Mouse (Mus musculus): ENCODE data around the gene Has1. TPM values are rescaled to one million over a fixed set of nuclear protein-coding genes. Genes with fewer than 3 reads are reported as not detected.

The Has1 gene
- total RNA-seq, 4 experiments from 2014 or later: 0.23 to 0.24 TPM; not detected in 2

DNA sequence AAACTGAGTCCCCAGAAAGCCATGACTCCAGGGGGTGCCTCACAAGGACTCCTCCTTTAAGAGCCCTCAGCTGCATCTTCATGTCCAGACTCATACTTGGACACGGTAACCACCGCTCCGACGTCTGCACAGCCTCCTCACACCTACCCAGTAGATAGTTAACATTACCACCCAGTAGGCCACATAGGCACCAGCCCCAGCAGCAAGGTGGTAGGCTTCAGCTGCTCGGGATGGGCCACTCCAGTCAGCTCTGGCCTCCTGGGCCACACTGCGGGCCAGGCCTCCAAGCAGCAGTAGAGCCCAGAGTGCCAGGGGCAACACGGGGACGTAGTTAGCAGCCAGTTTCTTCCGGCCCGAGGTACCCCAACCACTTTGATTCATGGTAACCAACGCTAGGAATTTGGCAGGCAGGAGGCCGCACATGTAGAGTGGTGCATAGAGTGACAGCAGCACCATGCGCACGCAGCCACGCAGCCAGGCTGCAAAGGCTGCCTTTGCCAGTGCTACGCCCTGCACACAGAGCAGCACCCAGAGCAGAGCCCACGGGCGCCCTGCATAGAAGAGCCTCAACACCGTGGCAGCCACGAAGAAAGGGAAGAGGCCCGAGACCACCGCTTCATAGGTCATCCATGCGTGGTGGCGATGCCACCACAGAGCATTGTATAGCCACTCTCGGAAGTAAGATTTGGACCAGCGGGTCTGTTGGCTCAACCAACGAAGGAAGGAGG, 11.3 kb downstream of the Has1 start:
- DNase-seq: no peak

DNA sequence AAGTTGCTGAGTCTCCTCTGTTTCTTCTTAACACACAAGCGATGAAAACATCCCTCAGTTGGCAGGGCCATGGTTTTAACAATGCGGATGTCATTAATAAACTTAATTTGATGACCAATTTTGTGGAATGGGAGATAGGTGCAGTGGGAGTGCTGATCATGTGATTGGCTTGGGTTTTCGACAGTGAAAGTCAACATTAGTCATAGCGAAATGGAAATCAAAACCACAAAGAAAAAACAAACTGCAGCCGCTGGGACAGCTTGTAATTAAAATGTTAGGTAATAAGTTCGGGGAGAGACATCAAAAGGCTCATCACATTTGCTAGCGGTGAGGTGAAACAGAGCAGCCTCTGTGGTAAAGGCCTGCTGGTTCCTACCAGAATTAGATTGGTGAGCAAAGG, 14.2 kb downstream of the Has1 start:
- DNase-seq: no peak

DNA sequence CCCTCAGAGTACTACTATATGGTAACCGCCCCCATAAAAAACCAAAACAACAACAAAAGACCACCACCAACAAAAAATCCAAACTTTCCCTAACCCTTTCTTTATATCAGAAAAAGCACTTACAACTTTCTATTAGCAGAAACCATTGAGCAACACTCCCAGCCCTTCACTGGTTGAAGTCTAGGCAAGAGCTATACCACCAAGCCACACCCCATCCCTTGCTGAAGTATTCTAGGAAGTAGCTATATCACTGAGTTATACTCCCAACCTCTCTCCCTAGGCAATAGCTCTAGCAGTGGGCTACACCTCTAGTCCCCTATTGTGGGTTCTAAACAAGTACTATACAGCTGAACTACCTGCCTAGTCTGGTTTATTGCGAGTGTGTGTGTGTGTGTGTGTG, 15.7 kb downstream of the Has1 start:
- no peak for DNase-seq

DNA sequence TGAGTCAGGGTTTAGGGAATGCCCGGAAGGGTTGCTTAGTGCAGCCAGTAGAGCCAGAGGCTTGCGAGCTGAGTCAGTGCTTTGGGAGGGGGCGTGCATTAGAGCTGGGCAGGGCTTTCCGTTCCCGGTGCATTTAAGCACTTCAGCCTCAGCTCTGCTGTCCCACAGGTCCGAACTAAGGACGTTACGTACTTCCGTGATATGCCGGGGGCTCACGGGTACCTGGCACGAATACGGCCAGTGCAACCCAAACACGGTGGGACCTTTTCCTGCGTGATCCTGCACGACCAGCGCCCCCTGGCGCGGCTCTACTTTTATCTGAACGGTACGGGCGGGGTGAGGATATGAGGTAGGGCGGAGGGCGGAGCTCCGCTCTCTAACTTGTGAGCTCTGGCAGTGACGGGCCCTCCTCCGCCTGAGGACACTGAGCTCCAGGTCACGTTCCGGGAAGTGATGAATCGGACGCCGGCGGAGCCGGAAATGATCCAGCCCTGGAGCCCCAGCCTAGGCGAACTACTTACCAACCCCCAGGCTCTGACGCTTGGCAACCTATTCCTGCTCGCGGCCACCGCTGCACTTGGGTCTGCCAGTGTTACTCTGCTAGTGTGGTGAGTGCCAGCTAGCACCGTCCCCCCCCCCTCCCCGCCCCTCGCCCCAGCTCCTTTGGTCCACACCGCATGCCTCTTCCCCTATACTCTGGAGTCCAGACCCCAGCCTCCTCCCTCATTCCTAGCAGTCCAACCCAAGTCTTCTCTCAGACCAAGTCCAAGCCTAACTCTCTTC, 16.9 kb downstream of the Has1 start:
- DNase-seq: peak; percentile 98

DNA sequence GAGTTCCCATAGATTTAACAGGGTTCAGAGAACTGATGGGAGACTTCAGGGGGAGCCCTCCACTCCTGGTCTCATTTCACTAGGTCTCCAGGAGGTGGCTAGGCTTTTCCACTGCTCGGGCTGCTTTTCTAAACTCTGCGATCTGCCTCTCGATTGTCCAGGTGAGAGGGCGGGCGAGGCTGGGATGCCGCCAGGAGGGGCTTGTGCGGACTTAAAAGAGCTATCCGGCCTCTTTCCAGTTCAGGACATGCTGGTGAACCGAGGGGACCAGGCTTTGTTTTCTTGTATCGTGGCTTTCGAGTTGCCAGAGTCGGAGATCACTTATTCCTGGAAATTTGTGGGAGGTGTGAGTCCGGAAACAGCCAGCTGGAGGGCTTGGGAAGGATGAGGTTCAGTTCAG, 17.6 kb downstream of the Has1 start:
- no peak for DNase-seq

DNA sequence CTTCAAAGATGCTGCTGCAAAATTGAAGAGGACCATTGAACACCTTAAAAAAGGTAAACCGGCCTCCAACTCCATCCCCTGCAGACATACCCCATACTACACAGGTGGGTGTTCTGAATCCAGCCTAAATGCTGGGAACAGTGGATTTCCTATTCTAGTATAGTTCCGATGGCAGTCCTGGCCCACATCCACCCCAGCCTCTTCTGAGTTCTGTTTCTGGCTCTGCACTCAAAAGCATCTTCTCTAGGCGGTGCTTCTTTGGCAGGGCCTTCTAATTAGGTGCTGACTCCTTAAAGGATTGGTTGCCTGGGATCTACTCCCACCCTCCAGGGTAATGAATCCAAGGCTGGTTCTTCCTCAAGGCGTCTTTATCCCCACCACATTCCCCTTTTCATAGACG, 18.9 kb downstream of the Has1 start:
- no peak for DNase-seq

DNA sequence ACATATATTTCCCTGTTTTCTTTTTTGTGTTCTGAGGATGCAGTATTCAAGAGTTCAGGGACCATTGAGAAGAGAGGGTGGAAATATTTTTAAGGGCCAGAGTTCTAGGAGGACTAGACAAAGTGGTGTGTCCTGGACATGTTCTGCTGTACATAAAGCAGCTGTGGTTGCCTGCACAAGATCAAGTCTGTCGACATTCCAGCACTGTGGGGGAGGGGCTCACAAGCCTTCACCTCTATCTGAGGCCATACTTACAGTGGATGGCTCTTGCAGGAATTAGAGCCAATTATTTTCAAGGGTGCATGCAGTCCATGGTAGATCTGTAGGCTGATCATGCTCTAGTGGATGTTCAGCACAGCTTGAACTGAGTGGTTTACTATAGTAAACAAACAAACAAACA, 20.1 kb downstream of the Has1 start:
- DNase-seq: no peak

DNA sequence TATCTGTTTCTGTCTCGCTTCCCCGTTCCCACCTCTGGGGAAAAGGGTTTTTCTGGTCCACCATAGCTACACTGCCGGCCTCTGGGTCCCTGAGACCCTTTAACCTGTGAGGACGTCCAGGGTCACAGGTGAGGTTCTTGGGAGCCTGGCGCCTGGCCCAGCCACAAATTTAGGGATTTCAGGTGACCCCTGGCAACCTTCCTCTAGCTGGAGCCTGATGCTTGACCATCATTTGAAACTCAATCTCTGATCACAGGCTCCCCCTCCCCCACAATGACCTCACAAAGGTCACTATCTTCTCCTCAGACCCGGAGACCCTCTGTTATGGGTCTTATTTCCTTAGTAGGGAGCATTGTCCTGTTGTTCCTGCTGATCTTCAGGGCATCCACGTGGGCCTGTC, 24.3 kb downstream of the Has1 start:
- DNase-seq: no peak

DNA sequence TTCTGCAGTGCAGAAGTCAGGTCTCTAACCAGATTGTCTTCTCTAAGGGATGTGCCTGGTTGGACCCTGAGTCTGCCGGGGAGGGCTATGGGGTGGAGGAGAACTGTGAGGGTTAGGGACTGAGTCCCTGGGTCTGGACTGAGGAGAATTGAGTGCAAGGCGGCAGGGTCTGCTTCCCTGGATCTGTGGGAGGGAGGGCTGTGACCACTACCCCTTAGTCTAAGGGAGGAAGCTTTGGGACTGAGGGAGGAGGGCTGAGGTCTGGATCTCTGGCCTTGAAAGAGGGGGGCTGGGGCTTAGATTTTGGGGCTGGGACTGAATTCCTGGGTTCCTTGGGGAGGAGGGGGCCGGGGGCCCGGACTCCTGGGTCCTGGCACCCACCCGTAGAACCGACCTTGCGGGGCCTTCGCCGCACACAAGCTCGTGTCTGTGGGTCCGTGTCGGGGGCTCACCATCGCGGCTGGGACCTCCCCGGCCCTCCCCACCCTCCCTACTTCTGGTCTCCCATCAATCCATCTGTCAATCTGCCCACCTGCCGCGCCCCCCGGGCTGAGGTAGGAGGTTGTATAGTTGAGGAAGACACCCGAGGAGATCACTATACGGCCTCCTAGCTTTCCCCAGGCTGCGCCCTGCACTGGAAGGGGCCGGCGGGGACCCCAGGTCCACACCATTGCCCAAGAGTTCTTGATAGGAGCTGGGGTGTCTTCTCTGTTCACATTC, 25.0 kb downstream of the Has1 start:
- no peak for DNase-seq

DNA sequence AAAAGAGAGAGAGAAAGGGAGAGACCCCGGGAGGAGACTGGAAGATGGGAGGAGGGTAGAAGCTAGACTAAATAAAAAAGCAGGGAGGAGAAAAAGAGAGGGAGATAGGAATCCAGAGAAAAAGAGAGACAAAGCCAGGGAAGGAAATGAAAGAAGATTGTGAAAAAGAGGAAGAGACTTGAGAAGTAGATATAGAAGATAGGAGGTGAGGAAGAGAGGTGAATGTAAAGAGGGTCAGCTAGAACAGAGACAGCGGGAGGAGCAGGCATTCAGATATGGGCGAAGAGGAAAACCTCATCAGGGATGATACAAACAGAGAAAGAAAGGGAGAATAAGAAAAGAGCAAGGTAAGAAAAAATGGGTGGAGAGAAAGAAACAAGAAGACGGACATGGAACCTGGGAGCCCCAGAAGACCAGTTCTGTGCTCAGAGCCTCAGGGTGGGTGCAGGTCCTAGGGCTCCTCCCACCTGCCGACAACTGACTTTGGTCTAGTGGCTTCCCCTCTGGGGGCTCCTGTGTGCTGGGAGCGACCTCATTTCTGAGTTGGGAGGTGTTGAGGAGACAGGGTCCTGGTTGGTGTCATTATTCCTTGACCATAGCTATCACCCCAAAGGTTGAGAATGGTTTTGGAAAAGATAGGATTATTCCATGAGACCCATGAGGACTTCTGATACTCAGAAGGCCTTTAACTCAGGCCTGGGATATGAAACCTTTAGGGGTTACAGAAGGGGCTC, 25.8 kb downstream of the Has1 start:
- no peak for DNase-seq

DNA sequence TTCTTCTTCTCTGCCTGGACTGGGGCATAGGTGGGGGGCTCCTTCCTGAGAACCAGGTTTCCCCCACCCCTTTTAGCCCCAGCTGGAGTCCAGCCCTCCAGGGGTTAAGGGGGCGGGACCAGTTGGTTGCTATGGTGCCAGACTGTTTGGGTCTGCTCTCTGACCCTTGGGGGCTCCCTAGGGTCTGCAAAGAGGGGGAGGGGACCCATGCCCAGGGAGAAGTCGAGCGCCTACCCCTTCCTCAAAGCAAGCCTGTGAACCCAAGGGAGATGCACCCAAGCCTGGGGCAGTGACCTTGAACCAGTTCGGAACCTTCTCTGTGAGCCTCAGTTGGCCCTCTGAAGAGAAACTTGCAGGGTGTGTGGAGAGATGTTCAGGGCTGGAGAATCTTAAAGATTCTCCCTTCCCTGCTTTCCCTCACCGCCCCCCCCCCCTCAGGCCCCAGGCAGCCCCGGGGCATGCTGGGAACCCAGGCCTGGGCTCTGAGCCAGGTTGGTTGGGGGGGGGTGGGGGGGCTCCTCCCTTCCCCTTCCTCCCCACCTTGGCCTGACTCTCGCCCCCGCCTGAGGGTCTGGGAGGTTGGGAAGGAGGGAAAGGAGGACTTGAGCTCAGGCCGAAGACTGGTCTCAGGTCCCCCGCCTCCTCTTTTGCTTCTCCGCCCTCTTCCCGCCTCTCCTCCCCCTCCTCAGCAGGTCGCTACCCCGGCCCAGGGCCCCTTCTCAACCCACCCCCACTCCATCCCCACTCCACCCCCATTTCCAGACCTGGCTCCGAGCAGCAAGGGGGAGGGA, 26.6 kb downstream of the Has1 start:
- peak; percentile 39 for DNase-seq

DNA sequence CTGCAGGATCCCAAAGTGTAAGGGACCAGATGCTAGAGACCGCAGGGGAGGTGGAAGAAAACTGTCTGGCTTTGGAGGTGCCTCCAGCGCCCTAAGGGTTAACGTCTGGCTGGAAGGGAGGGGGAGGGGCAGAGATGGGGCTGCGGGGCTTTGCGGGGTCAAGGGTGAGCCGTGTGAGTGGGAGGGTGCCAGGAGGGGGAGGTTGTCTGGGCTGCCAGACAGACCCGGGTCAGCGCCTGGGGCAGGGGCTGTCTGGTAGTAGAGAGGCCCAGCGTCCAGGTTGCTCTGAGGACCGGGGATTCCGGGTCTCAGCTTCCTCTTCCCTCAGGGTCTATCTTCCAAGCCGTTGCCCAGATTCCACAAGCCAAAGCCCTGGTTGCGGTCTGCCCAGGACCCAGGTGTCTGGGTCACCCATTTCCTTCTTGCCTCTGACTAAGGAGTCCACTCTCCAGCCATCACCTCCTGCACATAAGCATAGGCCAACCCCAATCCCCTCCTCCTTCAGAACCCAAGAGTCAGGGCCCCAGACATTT, 27.3 kb downstream of the Has1 start:
- peak; percentile 55 for DNase-seq

DNA sequence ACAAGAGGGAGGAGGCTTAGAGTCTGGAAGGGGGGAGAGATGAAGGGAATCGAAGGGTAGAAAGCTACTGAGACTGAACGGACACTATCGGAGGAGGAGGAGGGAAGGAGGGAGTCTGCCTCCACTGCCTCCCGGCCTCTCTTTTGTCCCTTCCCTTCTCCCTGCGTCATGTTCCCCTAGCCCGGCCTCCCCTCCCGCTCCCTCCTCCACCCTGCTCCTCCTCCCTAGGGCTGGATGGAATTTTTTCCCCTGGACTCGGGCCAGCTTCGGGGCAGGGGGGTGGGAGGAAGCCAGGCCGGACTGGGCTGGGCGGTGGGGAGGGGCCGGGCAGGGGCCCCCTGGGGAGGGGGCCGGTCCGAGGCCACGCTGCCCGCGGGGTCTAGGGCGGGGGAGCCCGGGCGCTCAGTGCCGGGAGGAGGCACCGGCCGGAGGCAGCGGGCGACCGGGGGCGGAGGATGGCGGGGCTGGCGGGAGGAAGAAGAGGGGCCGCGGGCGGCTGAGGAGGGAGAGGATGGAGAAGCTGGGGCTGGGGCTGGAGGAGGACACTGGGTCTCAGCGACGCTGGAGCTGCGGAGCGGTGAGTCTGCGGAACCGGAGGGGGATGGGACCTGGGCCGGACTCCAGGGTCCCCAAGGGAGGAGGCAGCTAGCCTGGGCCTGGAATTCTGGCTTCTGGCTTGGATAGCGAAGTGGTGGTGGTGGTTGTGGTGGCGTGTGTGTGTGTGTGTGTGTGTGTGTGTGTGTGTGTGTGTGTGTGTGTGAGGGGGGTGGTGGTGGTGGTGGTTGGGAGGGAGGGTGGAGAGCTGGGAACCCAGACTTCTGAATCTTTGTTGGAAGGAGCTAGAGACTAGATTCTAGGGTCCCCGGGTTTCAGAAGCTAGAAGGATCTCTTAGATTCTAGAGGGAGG, 28.0 kb downstream of the Has1 start, which contains the start of gene Spaca6:
TSS of gene Spaca6 (plus strand) at position 408 of the 907 bp plus-strand sequence.
- peak; percentile 94 for DNase-seq

DNA sequence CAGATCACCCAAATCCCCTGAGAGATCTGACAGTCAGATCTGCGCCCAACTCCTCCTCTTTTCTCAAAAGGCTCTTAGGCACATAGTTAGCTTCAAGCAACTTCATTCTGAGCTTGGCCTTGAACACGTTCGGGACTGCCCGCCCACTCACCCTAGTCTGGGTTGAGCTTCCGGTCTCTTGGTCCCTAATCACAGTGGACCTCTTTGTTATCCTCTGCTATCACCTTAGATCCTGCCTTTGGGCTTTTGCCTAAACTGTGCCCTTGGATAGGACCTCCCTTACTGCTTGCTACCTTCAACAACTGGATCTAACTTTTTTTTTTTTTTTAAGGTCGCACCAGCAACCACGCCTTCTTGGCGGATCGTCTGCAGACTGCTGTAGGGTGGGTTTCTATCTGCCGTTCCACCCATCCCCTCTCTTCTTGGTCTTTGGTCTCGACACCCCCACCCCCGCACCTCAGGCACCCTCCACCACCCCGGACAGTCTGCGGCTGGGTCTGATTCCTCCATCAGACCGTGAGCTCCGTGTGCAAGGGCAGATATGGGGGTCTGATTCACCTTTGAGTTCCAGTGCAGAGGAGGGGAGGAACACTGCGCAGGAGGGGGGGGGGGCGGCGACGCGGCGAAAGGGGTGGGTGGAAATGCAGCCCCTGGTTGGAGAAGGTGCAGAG, 28.9 kb downstream of the Has1 start:
- peak; percentile 67 for DNase-seq

DNA sequence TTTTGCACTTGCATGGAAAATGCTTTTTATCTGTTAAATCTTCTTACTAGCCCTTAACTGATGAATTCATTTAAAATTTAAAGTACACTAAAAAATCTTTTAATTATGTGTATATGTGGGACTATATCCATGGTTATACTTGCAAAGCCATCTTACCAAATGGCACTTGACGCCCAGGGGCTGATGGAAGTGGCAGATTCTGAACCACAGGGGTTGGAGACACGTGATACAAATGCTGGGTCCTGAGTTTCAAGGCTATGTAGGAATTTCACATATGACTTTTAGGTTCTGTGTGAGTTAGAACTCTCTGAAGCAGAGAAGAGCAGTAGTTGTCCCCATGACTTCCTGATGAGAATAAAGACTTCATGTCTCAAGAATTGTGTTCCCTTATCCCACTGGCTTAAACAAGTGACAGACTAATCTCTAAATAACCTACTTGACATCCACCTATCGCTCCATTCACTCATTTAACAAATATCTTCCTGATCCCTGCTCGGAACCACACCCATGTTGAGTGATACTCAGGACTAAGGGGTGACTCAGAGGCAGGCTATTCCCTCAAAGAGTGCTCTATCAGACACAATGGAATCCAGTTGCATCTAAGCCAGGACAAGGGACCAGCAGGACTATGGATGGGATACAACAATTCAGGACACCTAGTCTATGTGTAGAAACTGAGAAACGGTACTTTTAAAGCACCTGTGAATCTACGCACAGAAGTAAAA, 31.2 kb downstream of the Has1 start:
- no peak for DNase-seq

DNA sequence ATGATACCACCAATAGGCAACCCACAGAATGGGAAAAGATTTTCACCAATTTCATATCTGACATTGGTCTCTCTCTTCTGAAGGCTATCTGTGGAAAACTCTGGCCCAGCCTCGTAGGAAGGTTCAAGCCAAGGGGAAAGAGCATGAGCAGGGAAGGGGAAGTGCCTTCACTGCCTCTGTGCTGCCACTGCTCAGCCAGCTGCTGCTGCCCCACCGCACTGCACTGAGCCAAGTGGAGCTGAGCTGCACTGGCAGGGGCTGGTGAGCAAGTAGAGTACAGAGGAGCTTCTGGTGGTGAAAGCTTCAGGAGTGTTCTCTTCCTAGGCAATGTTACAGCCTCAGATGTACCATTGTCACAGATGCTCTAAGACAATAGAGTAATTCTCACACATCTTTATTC, 59.5 kb downstream of the Has1 start:
- no peak for DNase-seq

All from adrenal gland, adult 8-10 months (tissue).